Mouse (Mus musculus): ENCODE results near the gene Tmem221.
"Not testable (repeated sequence)": the region's sequence is repeated elsewhere in the genome, so short reads cannot be mapped to it uniquely, and the experiment has no call there.

The Tmem221 gene

GRCm38 (mm10) chr8:71545053-71545452 is 13.6 kb downstream of the Tmem221 start:
- DNase-seq, result no peak

GRCm38 (mm10) chr8:71543755-71544154 is 14.9 kb downstream of the Tmem221 start:
- no peak for DNase-seq

- DNase-seq, result peak; percentile 99
Measured at GRCm38 (mm10) chr8:71542632-71543343, 15.9 kb downstream of the Tmem221 start, which contains the start of gene Mvb12a. TSS of gene Mvb12a (plus strand) at chr8:71542922.

GRCm38 (mm10) chr8:71537028-71537867 is 21.4 kb downstream of the Tmem221 start, which contains the start of gene Bst2:
TSS of gene Bst2 (minus strand) at chr8:71537456.
- no peak for DNase-seq

- DNase-seq, result no peak
Measured at GRCm38 (mm10) chr8:71535663-71536062, 23.0 kb downstream of the Tmem221 start.

GRCm38 (mm10) chr8:71534263-71534810 is 24.3 kb downstream of the Tmem221 start:
- no peak for DNase-seq

GRCm38 (mm10) chr8:71530735-71531467 is 27.8 kb downstream of the Tmem221 start:
- peak; percentile 70 for DNase-seq

- DNase-seq, result no peak
Measured at GRCm38 (mm10) chr8:71528362-71529073, 30.2 kb downstream of the Tmem221 start.

GRCm38 (mm10) chr8:71527162-71527870 is 31.4 kb downstream of the Tmem221 start:
- no peak for DNase-seq

- DNase-seq, result no peak
Measured at GRCm38 (mm10) chr8:71526272-71526671, 32.4 kb downstream of the Tmem221 start.

- no peak for DNase-seq
Measured at GRCm38 (mm10) chr8:71525226-71526050, 33.2 kb downstream of the Tmem221 start, which contains the start of gene Ccdc194. TSS of gene Ccdc194 (minus strand) at chr8:71525711.

GRCm38 (mm10) chr8:71521634-71522033 is 37.0 kb downstream of the Tmem221 start:
- DNase-seq, result peak; percentile 90

- not testable (repeated sequence) for DNase-seq
Measured at GRCm38 (mm10) chr8:71519037-71519825, 39.4 kb downstream of the Tmem221 start.

GRCm38 (mm10) chr8:71516786-71517185 is 41.9 kb downstream of the Tmem221 start:
- DNase-seq, result no peak

GRCm38 (mm10) chr8:71515043-71515442 is 43.6 kb downstream of the Tmem221 start:
- no peak for DNase-seq

GRCm38 (mm10) chr8:71513018-71513754 is 45.5 kb downstream of the Tmem221 start:
- DNase-seq, result no peak

GRCm38 (mm10) chr8:71511644-71512043 is 47.0 kb downstream of the Tmem221 start, which contains the start of gene Plvap:
TSS of gene Plvap (minus strand) at chr8:71511752.
- DNase-seq, result no peak

- DNase-seq, result peak; percentile 27
Measured at GRCm38 (mm10) chr8:71509316-71509715, 49.4 kb downstream of the Tmem221 start.
